Mouse (Mus musculus): ENCODE data around the gene Cyb5b.

Cyb5b gene

DNA sequence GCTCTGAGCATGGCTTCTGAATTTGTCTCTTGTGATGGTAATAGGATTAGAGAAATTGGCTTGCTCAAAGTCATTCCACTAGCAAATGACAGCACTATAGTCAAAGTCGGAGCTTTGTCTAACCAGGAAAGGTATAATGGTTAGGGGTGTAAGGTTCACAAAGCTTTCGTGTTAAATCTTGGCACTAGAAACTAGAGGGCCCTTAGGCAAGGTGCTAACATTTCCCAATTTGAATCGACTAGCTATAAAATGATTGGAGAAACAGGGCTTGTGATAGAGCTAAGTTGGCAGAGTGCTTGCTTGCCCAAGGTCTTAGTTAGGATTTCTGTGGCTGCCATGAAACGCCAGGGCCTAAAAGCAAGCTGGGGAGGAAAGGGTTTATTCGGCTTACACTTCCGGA is 20.4 kb upstream of the Cyb5b start:
- no peak for DNase-seq (ENCODE audit: low spot score in 2 of 2)

GRCm38 (mm10) chr8:107132581-107133491 is 17.6 kb upstream of the Cyb5b start:
- no peak for DNase-seq (ENCODE audit: low spot score in 2 of 2)

GRCm38 (mm10) chr8:107133881-107134280 is 16.6 kb upstream of the Cyb5b start:
- no peak for DNase-seq (ENCODE audit: low spot score in 2 of 2)

- no peak for DNase-seq (ENCODE audit: low spot score in 2 of 2)
Observed at GRCm38 (mm10) chr8:107136003-107136612, 14.3 kb upstream of the Cyb5b start.

- DNase-seq (ENCODE audit: low spot score in 2 of 2) = no peak
Observed at GRCm38 (mm10) chr8:107137591-107137990, 12.8 kb upstream of the Cyb5b start.

GRCm38 (mm10) chr8:107138338-107138737 is 12.1 kb upstream of the Cyb5b start:
- no peak for DNase-seq (ENCODE audit: low spot score in 2 of 2)

GRCm38 (mm10) chr8:107139704-107140470 is 10.6 kb upstream of the Cyb5b start:
- DNase-seq (ENCODE audit: low spot score in 2 of 2) = no peak

- no peak for DNase-seq (ENCODE audit: low spot score in 2 of 2)
Observed at GRCm38 (mm10) chr8:107142539-107142938, 7.9 kb upstream of the Cyb5b start.

GRCm38 (mm10) chr8:107143501-107143900 is 6.9 kb upstream of the Cyb5b start:
- DNase-seq (ENCODE audit: low spot score in 2 of 2) = no peak

DNA sequence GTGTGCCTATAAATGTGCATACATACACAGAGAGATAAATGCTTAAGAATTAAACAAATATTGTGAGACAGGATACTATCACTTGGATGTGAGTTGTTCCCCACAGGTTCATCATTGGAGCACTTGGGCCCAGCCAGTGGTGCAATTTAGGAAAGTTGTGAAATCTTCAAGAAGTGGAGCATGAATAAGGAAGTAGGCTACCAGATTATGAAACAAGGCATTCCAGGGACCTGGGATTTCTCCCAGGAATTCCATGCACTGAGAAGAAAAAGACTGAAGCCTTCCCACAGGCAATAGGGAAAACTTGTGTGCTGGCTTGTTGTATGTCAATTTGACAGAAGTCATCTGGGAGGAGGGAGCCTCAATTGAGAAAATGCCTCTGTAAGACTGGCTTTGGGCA is 4.3 kb upstream of the Cyb5b start:
- no peak for DNase-seq (ENCODE audit: low spot score in 2 of 2)

GRCm38 (mm10) chr8:107148802-107149201 is 1.6 kb upstream of the Cyb5b start:
- DNase-seq (ENCODE audit: low spot score in 2 of 2) = no peak

- DNase-seq (ENCODE audit: low spot score in 2 of 2) = no peak
Observed at GRCm38 (mm10) chr8:107150057-107150403, 410 bp upstream of the Cyb5b start.

DNA sequence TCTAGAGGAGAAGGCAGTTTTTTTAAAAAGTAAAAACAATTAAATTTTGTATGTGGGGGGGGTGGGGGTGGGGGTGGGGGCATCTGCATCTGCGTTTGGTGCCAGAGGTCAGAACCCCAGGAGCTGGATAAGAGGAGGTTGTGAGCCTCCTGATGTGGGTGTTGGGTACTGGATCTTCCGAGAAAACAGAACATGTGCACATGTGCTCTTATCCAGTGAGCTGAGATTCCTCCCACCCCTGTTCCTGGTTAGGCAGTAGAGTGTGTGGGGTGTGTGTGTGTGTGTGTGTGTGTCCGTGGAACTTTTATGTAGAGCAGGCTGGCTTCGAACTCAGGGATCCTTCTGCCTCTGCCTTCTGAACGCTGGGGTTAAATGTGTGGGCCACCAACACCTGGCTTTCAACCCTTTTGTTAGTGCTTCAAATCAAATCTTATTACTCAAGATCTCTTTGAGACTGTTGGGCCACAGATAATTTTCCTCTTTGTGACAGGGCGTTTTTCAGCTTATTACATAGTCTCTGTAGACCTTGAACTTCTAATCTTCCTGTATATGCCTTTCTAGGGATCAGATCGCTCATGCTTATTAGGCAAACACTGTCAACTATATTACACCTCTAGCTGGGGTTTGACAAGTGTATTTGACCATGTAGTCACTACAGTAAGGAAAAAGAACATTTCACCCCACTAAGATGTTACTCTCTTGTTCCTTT is 926 bp downstream of the Cyb5b start:
- no peak for DNase-seq (ENCODE audit: low spot score in 2 of 2)

DNA sequence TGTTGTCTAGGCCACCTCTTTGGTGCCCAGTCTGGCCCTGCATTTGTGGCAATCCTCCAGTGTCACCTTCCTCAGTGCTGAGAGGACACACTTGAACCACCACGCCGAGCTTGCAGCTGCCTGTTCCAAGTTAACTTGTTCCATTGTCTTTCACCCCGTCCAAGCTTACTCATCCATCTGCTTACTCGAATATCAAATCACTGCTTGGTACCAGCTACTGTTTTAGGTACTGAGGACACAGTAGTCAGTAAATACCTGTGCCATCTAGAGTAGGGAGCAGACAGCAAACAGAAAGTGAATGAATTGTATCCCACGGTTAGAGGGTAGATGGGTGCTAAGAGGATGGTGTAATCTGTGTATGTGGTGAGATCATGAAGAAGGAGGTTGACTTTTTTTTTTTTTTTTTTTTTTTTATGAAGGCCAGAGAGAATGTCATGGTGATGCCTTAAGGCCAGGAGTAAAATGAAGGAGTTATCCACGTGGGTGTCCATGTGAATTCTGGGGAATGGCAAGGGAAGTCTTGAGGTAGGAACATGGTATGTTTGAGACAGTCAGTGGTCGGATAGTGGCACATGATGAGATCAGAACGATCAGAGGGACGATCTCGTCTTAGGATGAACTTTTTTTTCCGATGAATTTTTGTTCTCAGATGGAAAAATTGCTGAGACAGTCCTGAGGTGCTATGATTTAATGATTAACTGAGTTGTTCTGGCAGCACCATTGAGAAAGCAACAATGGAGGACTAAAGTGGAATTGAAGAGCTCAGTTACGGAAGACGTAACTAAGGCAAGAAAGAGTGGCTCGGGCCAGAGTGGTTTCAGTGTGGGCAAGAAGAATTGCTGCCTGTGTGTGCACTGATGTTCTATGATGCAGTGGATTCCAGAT is 3.1 kb downstream of the Cyb5b start:
- DNase-seq (ENCODE audit: low spot score in 2 of 2) = no peak

DNA sequence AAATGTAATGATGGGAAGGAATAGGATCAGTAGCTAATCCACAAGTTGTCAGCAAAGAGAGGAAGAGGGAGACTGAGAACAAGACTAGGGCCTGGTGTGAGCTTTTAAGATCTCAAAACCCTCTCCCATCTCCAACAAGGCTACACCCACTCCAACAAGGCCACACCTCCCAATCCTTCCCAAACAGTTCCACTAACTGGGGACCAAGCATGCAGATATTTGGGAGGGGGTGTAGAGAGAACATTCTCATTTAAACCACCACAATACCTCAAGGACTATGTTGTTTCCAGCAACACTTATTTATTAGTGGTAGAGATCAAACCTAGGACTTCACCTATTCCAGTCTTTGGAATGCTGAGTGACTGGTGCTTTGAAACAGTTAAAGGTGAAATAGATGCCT is 6.4 kb downstream of the Cyb5b start:
- no peak for DNase-seq (ENCODE audit: low spot score in 2 of 2)

GRCm38 (mm10) chr8:107157836-107158235 is 7.4 kb downstream of the Cyb5b start:
- DNase-seq (ENCODE audit: low spot score in 2 of 2) = no peak

DNA sequence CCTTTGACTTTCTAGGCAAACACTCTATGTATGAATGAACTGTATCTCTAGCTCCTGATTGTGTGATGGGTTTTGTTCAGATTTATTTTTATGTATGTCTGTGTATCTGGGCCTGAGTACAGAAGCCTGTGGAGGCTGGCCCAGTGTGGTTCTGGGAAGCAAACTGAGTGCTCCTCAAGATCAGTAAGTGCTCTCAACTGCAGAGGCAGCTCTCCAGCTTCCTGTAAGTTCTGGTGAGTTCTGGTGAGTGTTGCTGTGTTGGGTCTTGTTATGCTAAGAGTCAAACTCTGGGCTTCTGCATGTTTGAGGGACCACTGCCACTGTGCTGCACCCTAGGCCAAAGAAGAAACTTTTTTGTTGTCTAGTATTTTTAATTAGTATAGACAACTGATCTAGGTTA is 8.4 kb downstream of the Cyb5b start:
- no peak for DNase-seq (ENCODE audit: low spot score in 2 of 2)

GRCm38 (mm10) chr8:107164251-107164773 is 13.9 kb downstream of the Cyb5b start:
- DNase-seq (ENCODE audit: low spot score in 2 of 2) = peak in 1 of 2 experiments; percentile 13

DNA sequence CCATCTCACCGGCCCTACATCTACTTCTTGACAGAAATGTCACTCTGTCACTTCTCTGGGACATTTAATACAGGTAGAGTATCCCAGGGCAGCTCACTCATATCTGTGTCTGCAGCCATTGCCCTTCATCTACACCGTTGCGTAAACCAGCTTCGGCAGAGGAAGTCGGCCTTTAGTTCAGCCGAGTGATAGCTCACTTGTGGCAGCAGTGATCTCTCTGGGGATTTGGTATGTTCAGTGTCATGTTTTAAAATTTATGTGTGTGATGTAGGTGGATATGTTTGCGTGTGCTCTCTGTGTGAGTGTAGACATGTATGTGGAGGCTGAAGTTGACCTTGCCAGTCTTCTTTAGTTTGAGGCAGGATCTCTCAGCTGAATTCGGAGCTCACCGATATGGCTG is 15.3 kb downstream of the Cyb5b start:
- DNase-seq (ENCODE audit: low spot score in 2 of 2) = peak in 1 of 2 experiments; percentile 19

- DNase-seq (ENCODE audit: low spot score in 2 of 2) = no peak
Observed at GRCm38 (mm10) chr8:107167848-107168247, 17.4 kb downstream of the Cyb5b start.

DNA sequence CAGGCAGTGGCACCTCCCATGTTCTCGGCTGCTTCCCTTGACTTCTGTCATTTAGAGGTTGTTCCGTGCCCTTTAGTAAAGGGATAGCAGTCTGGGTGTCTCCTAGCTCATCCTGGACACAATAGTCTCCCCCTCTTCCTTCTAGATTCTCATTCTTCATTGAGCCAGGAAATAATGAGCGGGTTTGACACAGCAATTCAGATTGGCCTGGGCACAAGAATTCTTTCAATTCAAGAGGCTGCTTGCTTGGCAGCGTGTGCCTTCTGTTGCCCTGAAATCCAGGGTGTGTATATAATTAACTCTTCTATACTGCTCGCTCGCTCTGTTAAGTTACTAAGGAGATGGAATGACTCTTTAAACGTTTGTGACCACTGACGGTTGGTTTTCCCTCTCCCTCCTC is 21.7 kb downstream of the Cyb5b start:
- no peak for DNase-seq (ENCODE audit: low spot score in 2 of 2)
